Mouse (Mus musculus): ENCODE data around the gene Tnni3.

Tnni3 gene

DNA sequence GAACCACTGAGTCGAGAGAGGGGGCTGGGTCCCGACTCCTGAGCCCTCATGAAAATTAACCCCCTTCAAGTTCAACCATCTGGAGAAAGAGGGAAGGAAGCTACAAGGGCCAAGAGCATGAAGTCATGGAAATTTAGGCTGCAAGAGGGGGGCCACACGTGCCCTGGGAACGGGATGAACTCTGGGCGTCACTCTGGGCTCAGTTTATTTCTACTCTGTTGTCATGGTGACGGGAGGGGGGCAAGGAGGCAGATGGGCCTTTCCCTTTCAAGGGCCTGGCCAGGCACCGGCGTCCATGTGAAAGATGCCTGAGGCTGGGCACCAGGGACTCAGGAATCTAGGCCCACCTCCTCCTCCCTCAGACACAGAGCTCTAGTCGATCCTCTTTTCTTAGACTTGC is 25.8 kb downstream of the Tnni3 start:
- DNase-seq (ENCODE audit: low spot score in 2 of 2), result no peak

DNA sequence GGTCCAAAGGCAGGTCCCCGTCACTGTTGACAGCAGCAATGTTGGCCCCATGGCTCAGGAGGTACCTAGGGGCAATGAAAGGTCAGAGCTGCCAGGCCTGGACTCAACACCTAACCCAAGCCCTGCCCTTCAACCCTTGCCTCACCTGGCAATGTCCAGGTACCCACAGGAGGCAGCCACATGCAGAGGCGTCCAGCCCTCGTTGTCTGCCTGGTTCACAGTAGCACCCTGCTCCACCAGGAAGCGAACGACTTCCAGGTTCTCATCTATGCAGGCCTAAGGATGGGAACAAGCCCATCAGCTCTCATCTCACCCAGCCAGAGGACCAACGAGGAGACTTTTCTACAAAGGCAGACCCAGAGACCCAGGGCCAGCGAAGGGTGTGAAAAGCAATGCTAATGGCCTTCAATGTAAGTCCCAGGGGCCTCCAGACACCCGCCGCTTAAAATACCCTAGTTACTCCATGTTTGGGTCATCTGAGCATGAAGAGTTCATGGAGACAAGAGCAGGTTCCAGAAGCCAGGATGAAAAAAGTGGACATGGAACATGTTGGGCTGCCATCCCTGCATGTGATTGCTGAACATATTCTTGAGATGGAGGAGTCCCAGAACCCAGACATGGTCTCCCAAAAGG is 26.6 kb downstream of the Tnni3 start:
- no peak for DNase-seq (ENCODE audit: low spot score in 2 of 2)

DNA sequence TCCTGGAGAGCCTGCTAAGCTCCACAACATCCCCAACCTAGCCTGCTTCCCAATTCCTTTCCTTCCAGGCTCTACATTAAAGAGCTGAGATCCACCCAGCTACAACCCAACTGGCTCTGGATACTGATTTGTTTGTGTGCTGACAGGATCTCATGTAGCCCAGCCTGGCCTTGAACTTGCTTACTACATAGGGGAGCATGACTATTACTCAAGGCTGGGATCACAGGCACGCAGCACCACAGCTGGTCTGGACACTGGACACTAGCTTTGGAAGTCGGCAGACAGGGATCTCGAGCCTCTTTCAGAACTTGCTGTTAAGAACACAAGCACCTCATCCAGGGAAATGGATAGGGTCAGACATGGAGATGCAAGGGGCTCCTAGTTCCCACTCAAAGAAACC is 27.6 kb downstream of the Tnni3 start:
- no peak for DNase-seq (ENCODE audit: low spot score in 2 of 2)

DNA sequence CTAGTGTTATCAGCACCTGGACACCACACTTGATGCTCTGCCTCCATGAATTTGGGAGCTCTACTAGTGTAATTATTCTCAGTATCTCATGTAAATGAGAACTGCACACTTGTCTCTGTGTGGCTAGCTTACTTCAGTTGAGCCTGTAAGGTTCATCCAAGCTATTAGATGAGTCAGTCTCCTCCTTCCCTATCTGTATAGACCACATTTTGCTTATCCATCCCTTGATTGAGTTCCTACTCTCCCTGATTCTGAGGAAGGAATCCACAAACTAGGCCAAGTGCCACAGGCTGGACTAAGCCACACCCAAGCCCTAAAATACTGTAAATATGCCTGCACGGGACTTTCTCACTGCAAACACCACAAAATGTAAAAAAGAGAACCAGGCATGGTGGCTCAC is 30.0 kb downstream of the Tnni3 start:
- DNase-seq (ENCODE audit: low spot score in 2 of 2), result no peak

DNA sequence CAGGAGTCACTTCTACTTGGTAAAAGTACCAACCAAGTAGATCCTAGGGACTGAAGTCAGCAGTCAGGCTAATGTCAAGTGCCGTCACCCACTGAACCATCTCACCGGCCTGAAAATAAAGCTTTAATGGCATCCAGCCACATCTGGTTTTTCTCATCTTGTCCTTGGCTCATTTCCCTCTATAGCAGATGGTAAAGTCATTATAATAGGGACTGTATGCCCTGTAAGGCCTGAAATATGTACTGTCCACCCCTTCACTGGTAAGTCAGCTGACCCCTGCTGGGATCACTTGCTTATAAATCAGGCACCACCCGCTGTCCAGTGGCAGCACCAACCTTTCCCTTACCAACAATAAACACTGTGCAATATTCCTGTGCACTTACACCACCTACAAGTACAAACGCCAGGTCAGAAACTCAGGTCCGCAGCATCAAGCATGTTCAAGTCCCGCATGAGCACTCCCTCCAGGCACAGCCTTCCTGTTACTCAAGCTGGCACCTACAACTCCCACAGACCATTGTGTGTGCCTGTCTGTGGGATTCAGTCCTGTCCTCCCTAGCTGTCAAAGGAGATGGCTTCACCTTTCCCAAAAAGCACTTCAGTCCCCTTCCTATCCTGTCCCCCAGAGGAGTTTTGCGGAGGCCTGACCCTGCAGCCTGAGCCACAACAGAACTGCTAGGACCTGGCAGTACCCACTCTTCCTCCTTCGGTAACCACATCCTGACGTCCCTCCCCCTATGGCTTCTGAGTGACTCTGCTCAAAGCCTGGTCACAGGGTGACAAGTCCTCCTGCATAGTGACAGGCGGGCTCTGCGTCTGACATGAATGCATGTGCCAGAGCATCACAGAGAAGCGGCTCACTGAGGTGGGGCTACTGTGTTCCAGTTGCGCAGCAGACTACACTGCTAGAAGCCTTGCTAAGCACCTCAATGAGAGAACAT is 31.5 kb downstream of the Tnni3 start:
- DNase-seq (ENCODE audit: low spot score in 2 of 2), result no peak

DNA sequence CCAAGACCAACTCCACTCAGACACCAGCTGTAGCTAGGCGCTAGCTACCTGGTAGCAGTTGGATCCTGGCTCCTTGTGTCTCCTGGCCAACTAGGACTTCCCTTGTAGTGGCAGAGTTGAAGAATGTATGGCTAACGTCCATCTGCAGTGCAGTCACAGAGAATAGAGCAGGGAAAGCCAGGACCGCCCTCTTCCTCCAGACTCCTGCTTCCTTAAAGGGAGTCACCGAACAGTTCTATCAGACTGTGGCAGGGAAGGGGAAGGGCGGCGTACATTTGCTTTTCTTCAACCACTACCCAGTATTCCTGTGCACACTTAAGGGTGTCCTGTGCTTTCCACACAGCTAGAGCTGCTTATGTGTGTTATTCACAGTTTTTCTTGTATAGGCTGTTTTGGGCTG is 32.7 kb downstream of the Tnni3 start:
- no peak for DNase-seq (ENCODE audit: low spot score in 2 of 2)

DNA sequence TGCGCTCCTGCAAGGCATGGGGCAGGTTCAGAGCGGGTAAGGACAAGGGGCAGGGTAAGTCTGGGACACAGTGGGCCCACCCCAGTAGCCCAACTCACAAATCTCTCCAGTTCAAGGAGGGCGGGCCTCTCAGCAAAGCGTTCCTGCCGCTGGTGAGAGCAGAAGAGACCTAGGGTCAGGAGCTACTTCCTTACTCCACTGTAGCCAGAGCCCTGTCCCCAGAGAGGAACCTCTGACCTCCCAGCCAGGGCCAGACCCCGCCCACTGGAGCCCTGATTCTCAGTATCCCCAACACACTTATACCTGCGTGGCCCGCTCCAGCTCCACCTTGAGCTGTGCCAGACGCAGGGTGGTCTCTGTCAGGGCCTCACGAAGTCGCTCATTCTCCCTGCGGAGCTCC is 41.7 kb downstream of the Tnni3 start:
- no peak for DNase-seq (ENCODE audit: low spot score in 2 of 2)

DNA sequence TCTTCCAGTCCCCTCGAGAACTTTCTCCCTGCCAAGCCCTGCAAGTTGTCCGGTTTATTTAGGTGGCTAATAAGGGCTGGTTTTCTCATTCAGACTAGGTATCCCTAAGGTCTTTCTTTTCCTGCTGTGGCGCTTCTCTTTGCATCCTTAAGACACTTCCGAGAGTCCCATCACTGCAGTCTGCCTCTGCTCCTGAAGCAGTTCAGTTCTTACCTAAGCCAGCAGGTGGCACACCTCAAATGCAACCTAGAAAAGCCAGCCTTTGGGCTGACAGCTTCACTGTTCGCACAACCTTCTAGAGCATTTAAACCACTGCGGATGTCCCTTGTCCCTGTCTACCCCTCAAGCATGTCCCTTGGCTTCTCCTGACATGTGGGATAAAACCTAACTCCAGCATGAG is 44.4 kb downstream of the Tnni3 start:
- no peak for DNase-seq (ENCODE audit: low spot score in 2 of 2)

DNA sequence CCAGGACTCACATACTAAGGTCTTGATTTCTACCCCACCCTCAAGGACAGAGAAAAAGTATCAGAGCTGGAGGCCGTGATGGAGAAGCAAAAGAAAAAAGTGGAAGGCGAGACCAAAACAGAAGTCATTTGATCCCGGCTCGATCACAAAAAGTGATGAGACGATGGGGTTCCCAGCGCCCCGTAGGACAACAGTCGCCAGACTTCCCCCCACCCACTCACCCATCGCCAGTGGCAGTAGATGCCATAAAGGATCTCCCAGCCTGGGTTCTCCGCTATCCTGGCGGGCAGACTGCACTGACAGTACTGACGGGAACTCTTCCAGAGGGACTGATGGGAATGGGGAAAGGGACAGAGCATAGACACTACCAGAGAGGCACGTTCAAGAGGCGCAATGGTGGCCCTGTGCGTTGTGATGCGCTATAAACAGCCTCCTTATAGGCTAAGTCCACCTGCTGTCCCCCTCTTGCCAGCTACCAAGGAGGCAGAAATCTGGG is 45.2 kb downstream of the Tnni3 start:
- no peak for DNase-seq (ENCODE audit: low spot score in 2 of 2)

DNA sequence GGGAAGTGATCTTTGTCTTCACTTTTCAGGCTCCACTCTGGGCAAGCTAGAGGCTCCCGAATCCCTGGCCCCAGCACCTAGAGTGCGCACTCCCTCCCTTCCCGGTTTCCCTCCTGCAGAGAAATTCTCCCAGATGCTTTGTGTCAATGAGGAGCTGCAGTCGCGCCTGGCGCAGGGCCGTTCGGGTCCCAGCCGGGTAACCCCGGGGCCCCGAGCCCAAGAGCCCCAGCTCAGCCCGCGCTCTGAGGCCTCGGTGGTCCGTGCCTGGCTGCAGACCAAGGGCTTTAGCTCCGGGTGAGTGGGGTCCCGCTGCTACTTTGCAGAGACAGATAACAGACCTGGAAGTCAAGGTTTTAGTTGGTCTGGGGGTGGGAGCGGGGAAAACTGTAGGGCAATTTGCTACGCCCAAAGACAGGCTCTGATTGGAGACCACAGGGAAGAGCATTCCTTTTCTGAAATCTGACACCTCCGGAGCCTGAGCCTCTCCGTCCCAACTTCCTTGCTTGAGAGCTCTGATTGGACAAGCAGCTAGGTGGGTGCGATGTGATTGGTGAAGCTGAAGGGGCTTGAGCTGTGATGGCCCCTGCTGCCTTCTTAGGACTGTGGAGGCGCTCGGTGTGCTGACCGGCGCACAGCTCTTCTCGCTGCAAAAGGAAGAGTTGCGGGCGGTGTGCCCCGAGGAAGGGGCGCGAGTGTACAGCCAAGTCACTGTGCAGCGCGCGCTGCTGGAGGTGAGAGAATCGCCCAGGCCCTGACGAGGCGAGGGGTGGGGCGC is 45.8 kb downstream of the Tnni3 start:
- peak in 1 of 2 experiments; percentile 60 for DNase-seq (ENCODE audit: low spot score in 2 of 2)

DNA sequence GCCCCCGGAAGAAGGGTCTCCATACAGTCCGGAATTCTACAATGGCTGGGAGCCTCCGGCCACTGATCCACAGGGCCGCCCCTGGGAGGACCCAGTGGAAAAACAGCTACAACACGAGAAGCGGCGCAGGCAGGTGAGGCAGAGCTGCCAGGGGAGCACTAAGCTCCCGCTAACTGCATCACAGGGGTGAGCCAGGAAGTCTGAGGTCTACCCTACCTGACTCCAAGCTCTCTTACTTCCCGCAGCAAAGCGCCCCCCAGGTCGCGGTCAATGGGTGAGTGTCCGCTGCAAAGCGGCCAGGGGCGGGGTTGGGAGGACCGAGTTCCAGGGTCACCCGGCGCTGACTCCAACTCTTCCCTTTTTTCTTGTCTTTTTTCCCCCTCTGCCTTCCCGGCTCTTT is 50.1 kb downstream of the Tnni3 start:
- no peak for DNase-seq (ENCODE audit: low spot score in 2 of 2)

DNA sequence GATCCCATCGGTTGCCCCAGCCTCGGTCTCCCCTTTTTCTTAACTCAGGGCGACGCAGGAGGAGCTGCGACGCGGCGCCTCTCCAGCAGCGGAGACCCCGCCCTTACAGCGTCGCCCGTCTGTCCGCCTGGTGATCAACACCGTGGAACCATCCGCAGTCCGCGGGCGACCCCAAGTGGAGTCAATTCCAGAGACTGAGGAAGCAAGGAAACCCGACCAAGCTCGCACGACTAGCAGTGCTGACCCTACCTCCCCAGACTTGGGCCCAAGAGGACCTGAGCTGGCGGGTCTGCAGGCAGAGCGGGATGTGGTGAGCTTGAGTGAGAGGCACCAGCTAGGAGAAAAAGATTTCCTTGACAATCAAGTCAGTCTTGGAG is 52.9 kb downstream of the Tnni3 start:
- DNase-seq (ENCODE audit: low spot score in 2 of 2), result peak; percentile 73 to 85

DNA sequence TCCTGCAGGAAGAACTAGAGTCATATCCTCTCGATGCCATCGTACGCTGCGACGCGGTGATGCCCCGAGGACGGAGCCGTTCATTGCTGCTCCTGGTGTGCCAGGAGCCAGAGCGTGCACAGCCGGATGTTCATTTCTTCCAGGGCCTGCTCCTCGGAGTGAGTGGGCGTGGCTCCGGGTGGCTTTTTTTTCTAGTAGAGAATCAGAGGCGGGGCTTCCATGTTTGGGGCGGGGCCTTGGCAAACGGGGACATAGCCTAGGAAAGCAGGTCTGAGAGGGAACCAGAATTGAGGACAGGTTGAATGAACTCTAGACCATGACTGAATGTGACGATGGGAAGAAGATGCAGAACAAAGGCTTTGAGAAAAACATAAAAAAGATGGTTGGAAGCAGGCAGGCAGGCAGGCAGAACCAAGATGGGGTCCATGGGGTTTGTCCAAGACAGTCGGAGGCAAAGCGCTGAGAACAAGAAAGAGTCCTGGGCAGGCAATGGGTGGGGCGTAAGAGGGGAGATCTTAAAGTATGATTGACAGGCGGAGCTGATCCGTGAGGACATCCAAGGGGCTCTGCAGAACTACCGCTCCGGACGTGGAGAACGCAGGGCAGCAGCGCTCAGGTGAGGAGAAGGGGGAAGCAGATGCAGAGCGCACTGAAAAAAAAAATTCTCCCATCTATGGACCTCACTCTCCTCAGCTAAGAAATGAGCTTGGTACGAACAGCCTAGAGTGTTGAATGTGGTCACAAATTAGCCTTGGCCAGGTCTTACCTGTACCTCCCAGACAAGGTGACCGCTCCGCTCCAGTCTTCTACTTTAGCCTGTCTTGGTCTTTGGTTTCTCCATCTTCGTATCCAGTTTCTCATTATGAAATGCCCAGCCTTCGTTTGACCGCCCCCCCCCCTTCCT is 53.5 kb downstream of the Tnni3 start:
- DNase-seq (ENCODE audit: low spot score in 2 of 2), result peak in 1 of 2 experiments; percentile 44
